Mouse (Mus musculus): ENCODE results near the gene Lrch3. TPM values are rescaled to one million over a fixed set of nuclear protein-coding genes. Genes with fewer than 3 reads are reported as not detected.
"Not testable (repeated sequence)": the region's sequence is repeated elsewhere in the genome, so short reads cannot be mapped to it uniquely, and the experiment has no call there.

Lrch3 gene
- 51.0 and 53.0 TPM in 2 replicates for polyA plus RNA-seq (2015; fragmentation: Nextera tagmentation; extraction: Ambion mirVana)

DNA sequence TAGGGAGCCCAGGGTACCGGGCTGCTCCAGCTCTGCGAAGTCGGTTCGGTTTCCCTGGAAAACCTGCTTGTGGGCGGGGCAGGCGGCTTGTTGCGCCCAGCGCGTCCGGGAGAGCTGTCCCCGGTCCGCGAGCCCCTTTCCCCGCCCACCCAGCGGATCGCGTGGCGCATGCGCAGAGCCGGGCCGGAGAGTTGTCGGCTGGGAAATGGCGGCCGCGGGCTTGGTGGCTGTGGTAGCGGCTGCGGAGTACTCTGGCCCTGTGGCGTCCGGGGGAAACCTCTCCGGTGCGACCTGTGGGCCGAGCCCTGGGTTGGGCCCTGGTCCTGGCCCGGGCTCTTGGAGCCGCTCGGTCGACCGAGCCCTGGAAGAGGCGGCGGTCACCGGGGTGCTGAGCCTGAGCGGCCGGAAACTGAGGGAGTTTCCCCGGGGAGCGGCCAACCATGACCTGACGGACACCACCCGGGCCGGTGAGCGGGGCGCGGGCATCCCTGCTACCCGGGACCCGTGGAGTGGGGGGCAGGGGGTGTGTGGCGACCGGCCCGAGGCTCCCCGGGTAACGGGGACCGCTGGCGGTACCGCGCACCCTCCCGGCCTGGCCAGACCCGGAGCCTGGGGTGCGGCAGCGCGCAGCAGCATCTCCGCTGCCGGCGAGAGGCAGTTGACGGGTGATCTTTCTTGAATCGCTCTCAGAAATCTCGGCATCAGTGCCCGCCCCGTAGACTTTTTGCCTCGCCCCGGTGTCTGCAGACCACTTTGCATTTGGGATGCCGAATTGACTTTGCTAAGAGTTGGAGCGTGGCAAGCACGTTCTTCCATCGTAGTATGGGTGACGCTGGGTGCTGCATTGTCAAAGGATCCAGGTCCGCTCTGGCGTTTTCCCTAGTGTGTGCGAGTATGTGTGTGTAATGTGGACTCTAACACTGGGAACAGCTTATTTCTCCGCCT lies at the start of gene Lrch3:
Gene Lrch3 (plus strand): TSS at position 164 of the 945 bp plus-strand sequence.
- Histone ChIP-seq H3K27me3 (no peaks in the 10 kb centered on the region), H3K27ac (peak within 1 kb of the TSS; percentile 87), H3K4me2 (replicated peaks) (peak within 1 kb of the TSS; percentile 63), H3K4me1 (replicated peaks) (peaks cover 16% of the 10 kb centered on the region), H3K36me3 (no peaks in the 10 kb centered on the region), H3K4me3 (replicated peaks) (peak within 1 kb of the TSS; percentile 91), H3K9me3 (no peaks in the 10 kb centered on the region), H3K9ac (replicated peaks) (peak within 1 kb of the TSS; percentile 93)
- ATAC-seq = peak; percentile 91
- WGBS = under 1% methylated on average over 84 of the region's 85 CpGs

DNA sequence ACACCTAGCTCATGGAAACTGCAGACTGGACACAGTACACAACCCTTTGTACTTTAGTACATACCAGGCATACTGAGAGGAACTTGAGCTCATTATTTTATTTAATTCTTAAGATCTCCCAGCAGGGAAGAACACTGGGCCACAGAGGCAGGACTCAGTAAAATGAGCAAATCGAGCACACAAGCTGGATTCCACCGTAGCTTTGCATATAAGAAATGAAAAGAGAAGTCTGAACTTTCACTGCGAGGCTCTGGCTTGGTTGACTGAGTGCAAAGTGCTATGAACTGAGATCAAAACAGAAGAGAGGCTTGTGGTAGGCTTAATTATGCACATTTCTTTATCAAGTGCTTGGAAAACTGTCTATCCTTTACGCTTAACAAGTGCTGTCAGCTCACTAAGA lies 48.5 kb upstream of the Lrch3 start:
- ATAC-seq = no peak
- Histone ChIP-seq H3K36me3 (peaks cover 12% of the 10 kb centered on the region; the same call in 1 of the 2 replicates), H3K27ac (no peak overlapping the region), H3K9me3 (no peaks in the 10 kb centered on the region), H3K4me3 (replicated peaks) (no peak overlapping the region), H3K4me2 (replicated peaks) (no peak overlapping the region), H3K9ac (replicated peaks) (no peak overlapping the region), H3K4me1 (replicated peaks) (peaks cover 25% of the 10 kb centered on the region), H3K27me3 (no peaks in the 10 kb centered on the region)
- WGBS = 77% methylated on average over 4 of the region's 4 CpGs

DNA sequence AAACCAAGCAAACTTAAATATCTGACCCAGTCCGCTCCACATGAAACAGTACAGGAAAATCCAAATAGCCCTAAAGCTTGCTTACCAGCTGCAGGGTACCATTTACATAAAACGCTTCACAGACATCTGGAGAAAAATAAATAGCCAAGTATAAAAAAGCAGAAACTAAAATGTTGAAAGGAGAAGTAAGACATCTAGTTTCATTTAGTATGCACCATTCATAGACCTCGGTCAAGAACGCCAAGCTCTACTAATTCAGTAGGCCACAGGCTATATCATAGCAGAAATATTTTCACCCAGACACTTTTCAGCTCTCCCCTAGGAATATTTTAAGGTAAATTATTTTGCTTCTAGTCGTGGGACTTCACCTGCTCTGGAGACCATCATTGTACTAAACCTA lies 47.2 kb upstream of the Lrch3 start:
- 0 out of 2 replicates have a peak, but pooled peaks cover 4% of the 10 kb centered on the region for H3K36me3 ChIP-seq
- WGBS = 88% methylated on average over 5 of the region's 5 CpGs
- H3K4me2 ChIP-seq (replicated peaks) = peak overlapping the region; percentile 72
- peak overlapping the region; percentile 62 for H3K4me3 ChIP-seq (replicated peaks)
- no peaks in the 10 kb centered on the region for H3K27me3 ChIP-seq
- ATAC-seq = no peak
- no peak overlapping the region for H3K27ac ChIP-seq
- H3K9me3 ChIP-seq = no peaks in the 10 kb centered on the region
- H3K9ac ChIP-seq (replicated peaks) = peak overlapping the region; percentile 79
- H3K4me1 ChIP-seq (replicated peaks) = peaks cover 25% of the 10 kb centered on the region

- Histone ChIP-seq H3K4me3 (replicated peaks) (peak overlapping the region; percentile 62), H3K4me2 (replicated peaks) (peak overlapping the region; percentile 72), H3K9me3 (no peaks in the 10 kb centered on the region), H3K27ac (peak overlapping the region; percentile 78), H3K36me3 (0 out of 2 replicates have a peak, but pooled peaks cover 4% of the 10 kb centered on the region), H3K9ac (replicated peaks) (peak overlapping the region; percentile 79), H3K27me3 (no peaks in the 10 kb centered on the region), H3K4me1 (replicated peaks) (peaks cover 25% of the 10 kb centered on the region)
- ATAC-seq = peak; percentile 99
- WGBS = under 1% methylated on average over 35 of the region's 35 CpGs
Observed at GRCm38 (mm10) chr16:32867919-32868552, 45.9 kb upstream of the Lrch3 start.

DNA sequence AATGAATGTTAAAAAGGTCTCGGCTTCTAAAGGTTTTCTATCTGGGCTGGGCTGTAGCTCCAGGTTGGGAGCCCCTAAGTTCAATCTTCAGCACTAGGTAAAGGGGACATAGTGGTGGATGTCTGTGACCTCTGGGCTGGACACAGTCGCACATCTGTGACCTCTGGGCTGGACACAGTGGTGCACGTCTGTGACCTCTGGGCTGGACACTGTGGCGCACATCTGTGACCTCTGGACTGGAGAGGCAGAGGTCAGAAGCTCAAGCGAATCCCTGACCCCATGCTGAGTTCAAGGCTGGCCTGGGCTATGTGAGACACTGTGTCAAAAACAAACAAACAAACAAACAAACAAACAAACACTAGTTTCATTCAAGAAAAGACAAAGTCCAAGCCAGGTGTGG lies 43.7 kb upstream of the Lrch3 start:
- Histone ChIP-seq H3K27me3 (no peaks in the 10 kb centered on the region), H3K4me3 (replicated peaks) (no peak overlapping the region), H3K27ac (no peak overlapping the region), H3K4me1 (replicated peaks) (peaks cover 21% of the 10 kb centered on the region), H3K9ac (replicated peaks) (no peak overlapping the region), H3K4me2 (replicated peaks) (no peak overlapping the region), H3K9me3 (no peaks in the 10 kb centered on the region), H3K36me3 (no peaks in the 10 kb centered on the region)
- WGBS = 63% methylated on average over 5 of the region's 5 CpGs
- no peak for ATAC-seq

DNA sequence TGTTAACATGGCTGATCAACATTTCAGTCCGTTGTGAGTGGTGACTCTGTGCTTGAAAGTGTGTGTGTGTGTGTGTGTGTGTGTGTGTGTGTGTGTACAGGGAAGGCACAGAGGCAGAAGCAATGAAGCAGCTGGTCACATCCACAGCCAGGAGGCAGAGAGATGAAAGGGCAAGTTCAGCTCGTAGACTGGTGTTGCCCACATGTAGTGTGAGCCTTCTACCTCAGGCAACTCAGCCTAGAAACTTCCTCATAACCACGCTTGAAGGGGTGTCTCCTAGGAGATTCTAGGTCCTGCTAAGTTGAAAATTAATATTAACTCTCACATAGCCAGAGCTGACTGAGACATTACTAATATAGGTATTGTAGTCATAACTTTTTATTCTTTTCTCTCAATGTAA lies 40.5 kb upstream of the Lrch3 start:
- no peaks in the 10 kb centered on the region for H3K9me3 ChIP-seq
- no peaks in the 10 kb centered on the region for H3K27me3 ChIP-seq
- H3K27ac ChIP-seq = no peak overlapping the region
- H3K4me3 ChIP-seq (replicated peaks) = no peak overlapping the region
- peaks cover 4% of the 10 kb centered on the region; the same call in 1 of the 2 replicates for H3K4me1 ChIP-seq (replicated peaks)
- 58% methylated on average over 3 of the region's 3 CpGs for WGBS
- ATAC-seq = no peak
- no peaks in the 10 kb centered on the region for H3K36me3 ChIP-seq
- no peak overlapping the region for H3K9ac ChIP-seq (replicated peaks)
- H3K4me2 ChIP-seq (replicated peaks) = no peak overlapping the region

- not testable (repeated sequence) for H3K4me3 ChIP-seq (replicated peaks); H3K9ac ChIP-seq (replicated peaks); H3K36me3 ChIP-seq; H3K9me3 ChIP-seq; H3K27me3 ChIP-seq; H3K4me2 ChIP-seq (replicated peaks); ATAC-seq; H3K27ac ChIP-seq
- 55% methylated on average over 1 of the region's 1 CpGs for WGBS
- H3K4me1 ChIP-seq (replicated peaks) = peaks cover 12% of the 10 kb centered on the region
Observed at GRCm38 (mm10) chr16:32875281-32875680, 38.6 kb upstream of the Lrch3 start.

GRCm38 (mm10) chr16:32875847-32876246 lies 38.1 kb upstream of the Lrch3 start:
- no peak for ATAC-seq
- Histone ChIP-seq H3K27ac (no peak overlapping the region), H3K9ac (replicated peaks) (no peak overlapping the region), H3K4me2 (replicated peaks) (no peak overlapping the region), H3K4me3 (replicated peaks) (no peak overlapping the region), H3K36me3 (no peaks in the 10 kb centered on the region), H3K27me3 (no peaks in the 10 kb centered on the region), H3K4me1 (replicated peaks) (peaks cover 12% of the 10 kb centered on the region), H3K9me3 (no peaks in the 10 kb centered on the region)
- 96% methylated on average over 3 of the region's 3 CpGs for WGBS

GRCm38 (mm10) chr16:32876831-32877230 lies 37.1 kb upstream of the Lrch3 start:
- WGBS = 28% methylated on average over 9 of the region's 9 CpGs

DNA sequence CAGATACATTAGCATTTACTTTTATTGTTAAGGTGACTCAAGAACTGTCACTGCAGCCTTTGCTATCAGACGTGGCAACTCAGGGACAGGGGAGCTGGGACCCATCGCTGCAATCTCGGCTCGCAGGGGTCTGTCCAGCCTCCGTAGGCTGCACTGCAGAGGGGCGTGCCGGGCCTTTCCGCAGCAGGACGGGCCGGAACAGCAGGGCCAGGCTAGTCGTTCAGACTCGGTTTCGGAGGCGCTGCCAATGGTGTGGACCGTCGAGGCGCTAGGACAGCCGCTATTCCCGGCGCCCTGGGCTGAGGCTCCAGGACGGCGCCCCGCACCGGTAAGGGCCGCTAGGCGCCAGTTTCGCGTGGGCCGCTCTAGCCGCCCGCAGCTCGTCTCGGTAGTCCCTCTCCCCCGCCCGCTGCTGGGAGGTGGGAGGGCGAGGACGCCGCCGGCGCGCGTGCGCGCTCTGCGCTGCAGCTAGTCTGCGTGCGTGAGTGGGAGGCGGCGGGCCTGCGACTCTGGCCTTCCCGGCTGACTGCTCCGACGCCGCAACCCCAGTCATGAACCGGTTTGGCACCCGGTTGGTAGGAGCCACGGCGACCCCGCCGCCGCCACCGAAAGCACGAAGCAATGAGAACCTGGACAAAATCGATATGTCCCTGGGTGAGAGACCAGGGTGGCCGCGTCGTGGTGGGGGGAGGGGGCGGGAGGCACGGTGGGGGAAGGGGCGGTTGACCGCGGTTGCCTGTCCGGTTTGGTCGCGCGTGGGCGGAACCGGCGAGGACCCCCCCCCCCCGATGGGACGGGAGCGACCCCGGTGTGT lies 36.4 kb upstream of the Lrch3 start, which contains the start of the genes Fyttd1 and Rubcn:
Gene Fyttd1 (plus strand): TSS at position 158 of the 814 bp plus-strand sequence.
Gene Rubcn (minus strand): TSS at position 424 of the 814 bp plus-strand sequence.
- Histone ChIP-seq H3K4me3 (replicated peaks) (peak within 1 kb of the TSS; percentile 92), H3K9ac (replicated peaks) (peak within 1 kb of the TSS; percentile 88), H3K27me3 (no peaks in the 10 kb centered on the region), H3K36me3 (no peaks in the 10 kb centered on the region), H3K27ac (peak within 1 kb of the TSS; percentile 91), H3K4me2 (replicated peaks) (peak within 1 kb of the TSS; percentile 86), H3K9me3 (no peaks in the 10 kb centered on the region), H3K4me1 (replicated peaks) (peaks cover 15% of the 10 kb centered on the region)
- WGBS = under 1% methylated on average over 82 of the region's 83 CpGs
- peak; percentile 99 for ATAC-seq

More at GRCm38 (mm10) chr16:32876831-32877230, 37.1 kb upstream of the Lrch3 start:
- H3K27me3 ChIP-seq = no peaks in the 10 kb centered on the region
- H3K27ac ChIP-seq = no peak overlapping the region
- no peaks in the 10 kb centered on the region for H3K36me3 ChIP-seq
- peaks cover 15% of the 10 kb centered on the region for H3K4me1 ChIP-seq (replicated peaks)
- ATAC-seq = no peak
- peak overlapping the region; percentile 58 for H3K4me2 ChIP-seq (replicated peaks)
- peak overlapping the region; percentile 92 for H3K4me3 ChIP-seq (replicated peaks)
- no peaks in the 10 kb centered on the region for H3K9me3 ChIP-seq
- H3K9ac ChIP-seq (replicated peaks) = no peak overlapping the region

DNA sequence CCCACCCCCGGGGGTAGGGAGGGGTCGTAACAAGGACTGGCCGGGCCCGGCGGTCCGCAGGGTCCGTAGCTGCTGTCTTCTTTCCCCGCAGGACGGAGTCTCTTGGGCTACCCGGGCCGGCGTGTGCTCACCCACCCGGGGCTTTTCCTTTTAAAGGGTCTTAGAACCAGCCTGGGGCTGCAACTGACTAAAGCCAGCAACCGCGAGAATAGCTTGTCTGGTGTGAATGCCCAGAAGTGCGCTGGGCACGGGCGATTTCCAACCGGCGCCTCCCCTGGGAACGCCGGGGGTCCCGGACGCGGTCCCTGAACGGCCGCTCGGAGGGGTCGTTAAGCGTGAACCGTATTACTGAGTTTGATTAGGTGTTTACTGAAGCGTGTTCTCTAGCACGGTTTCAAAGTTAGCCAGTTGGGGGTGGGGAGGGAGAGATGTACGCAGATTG lies 35.7 kb upstream of the Lrch3 start:
- Histone ChIP-seq H3K27me3 (no peaks in the 10 kb centered on the region), H3K4me1 (replicated peaks) (peaks cover 15% of the 10 kb centered on the region), H3K9ac (replicated peaks) (peak overlapping the region; percentile 88), H3K27ac (peak overlapping the region; percentile 91), H3K4me2 (replicated peaks) (peak overlapping the region; percentile 86), H3K36me3 (no peaks in the 10 kb centered on the region), H3K9me3 (no peaks in the 10 kb centered on the region), H3K4me3 (replicated peaks) (peak overlapping the region; percentile 92)
- ATAC-seq = peak; percentile 57
- WGBS = under 1% methylated on average over 30 of the region's 34 CpGs

Data from midbrain, embryonic 13.5 days (tissue).